Mouse (Mus musculus) urinary bladder, adult 2 months (tissue): ENCODE results near the gene Plxnb3. TPM values are rescaled to one million over a fixed set of nuclear protein-coding genes. Genes with fewer than 3 reads are reported as not detected.

Experiments used
- DNase-seq: peaks from one replicate; pipeline ENCODE4 v3.0.0; 2022; ENCODE audit warnings: low spot score
- polyA plus RNA-seq: library from polyadenylated mRNA; depleted of rRNA; stranded (reverse); fragments of >200 nt; gene quantifications from 2 replicates; pipeline ENCODE4 v1.2.3, GENCODE M21; 2012; rRNA removed

The Plxnb3 gene
- polyA plus RNA-seq, 1 experiment = 0.99 TPM

- no peak for DNase-seq
These were observed 28.8 kb downstream of the Plxnb3 start for GRCm38 (mm10) chrX:73785666-73786065.

GRCm38 (mm10) chrX:73786364-73787224 lies 29.7 kb downstream of the Plxnb3 start, which contains the start of the genes Idh3g and Ssr4:
Gene Idh3g, minus strand, starts transcription at chrX:73786897.
Gene Ssr4, plus strand, starts transcription at chrX:73787028.
- peak; percentile 76 for DNase-seq

DNA sequence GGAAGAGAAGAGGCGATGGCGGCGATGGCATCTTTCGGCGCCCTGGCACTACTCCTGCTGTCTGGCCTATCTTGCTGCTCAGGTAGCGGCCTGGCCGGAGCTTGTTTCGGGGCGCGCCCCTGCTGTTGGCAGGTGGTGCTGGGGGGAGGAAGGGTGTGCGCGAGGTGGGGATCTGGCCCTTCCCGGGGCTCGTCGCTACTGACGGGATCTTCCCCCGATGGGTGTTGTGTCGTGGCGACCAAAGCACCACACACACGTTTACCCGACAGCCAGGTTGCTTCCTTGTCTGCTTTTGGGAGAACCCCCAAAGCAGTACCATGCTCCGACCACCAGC lies 30.3 kb downstream of the Plxnb3 start:
- DNase-seq = no peak

- no peak for DNase-seq
These were observed 31.6 kb downstream of the Plxnb3 start for GRCm38 (mm10) chrX:73788501-73788900.

GRCm38 (mm10) chrX:73793039-73793438 lies 36.1 kb downstream of the Plxnb3 start:
- DNase-seq = no peak

- DNase-seq = no peak
These were observed 36.6 kb downstream of the Plxnb3 start for GRCm38 (mm10) chrX:73793505-73793904.

- no peak for DNase-seq
These were observed 40.6 kb downstream of the Plxnb3 start for GRCm38 (mm10) chrX:73797511-73797910.

GRCm38 (mm10) chrX:73798502-73798901 lies 41.6 kb downstream of the Plxnb3 start:
- peak; percentile 53 for DNase-seq

DNA sequence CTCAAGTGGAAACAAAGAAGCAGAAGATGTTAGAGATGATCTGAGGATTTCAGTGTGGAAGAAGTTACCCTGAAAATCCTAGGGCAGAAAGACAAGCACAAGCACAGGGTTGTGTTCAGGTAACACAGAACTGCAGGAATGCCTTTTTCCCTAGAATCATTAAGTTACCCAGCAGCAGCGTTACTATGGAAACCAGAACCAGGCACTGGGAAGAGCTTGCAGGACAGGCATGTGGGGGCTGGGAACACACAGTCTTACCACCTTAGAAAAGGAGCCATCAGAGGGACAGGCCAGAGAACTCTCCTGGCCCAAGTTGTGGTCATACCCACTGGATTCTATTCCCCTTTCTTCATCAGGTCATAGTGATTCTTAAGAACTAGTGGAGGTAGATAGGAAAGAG lies 48.9 kb downstream of the Plxnb3 start:
- DNase-seq = no peak

DNA sequence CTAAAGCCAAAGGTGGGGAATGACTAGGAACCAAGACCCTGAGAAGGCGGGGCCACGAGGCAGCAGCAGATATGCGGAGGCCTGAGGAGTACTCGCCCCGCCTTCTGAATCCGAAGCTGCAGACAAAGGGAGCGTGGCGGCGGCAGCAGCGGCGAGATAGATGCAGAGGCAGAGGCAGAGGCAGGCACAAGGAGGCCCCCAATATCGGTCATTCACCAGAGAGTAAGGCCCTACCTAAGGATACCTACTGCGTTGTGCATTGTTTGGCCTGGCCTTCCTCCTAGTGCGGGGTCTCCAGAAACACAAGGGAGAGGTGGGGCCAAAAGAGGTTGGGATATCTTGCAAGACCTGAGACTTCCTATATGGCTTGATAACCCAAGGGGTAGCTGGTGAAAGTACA lies 58.2 kb downstream of the Plxnb3 start:
- DNase-seq = no peak

DNA sequence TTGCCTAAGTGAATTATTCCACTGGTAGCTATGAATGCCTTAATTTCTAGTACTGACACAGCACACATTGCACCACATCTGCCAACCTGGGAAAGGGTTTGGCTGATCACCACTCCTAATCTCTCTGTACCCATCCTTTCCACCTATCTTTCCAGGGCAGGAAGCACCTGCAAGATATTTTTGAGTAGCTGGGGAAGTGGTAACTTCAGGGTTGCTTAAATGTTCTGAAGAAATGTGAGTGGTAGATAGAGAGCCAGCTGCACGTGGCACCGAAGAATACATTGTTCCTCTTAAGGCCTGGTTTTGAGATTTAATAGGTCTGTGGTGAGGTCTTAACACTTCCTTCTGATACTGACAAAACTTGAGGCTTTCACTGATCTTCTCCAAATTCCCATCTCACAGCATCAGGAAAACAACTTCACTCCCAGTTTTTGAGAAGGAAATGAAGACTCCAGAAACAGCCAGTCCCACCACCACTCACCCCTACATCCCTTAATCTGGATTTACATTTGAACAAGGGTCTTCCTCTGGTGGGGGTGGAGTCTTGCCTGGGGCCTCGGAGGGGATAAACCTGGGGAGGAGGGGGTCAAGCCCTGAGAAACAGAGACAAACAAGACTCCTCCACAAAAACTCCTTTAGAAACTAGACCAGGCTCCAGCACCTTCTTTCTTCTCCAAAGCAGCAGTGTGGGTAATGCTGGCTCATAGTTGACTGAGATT lies 59.9 kb downstream of the Plxnb3 start:
- DNase-seq = no peak

Other genes with a start within 250 kb of the Plxnb3 start
- 2.6 and 2.7 TPM in 2 replicates for gene Dusp9, start 117.7 kb upstream of the Plxnb3 start, polyA plus RNA-seq
- gene Pnck, start 97.0 kb upstream of the Plxnb3 start, polyA plus RNA-seq = 159 and 178 TPM in 2 replicates
- gene Slc6a8, start 83.9 kb upstream of the Plxnb3 start, polyA plus RNA-seq = 78.1 and 87.3 TPM in 2 replicates
- gene Bcap31, start 40.9 kb upstream of the Plxnb3 start, polyA plus RNA-seq = 175 and 177 TPM in 2 replicates
- gene Abcd1, start 40.5 kb upstream of the Plxnb3 start, polyA plus RNA-seq = 20.2 and 27.2 TPM in 2 replicates
- 7.3 and 9.4 TPM in 2 replicates for gene Srpk3, start 17.3 kb downstream of the Plxnb3 start, polyA plus RNA-seq
- 285 and 332 TPM in 2 replicates for gene Idh3g, start 29.8 kb downstream of the Plxnb3 start, polyA plus RNA-seq
- 189 and 254 TPM in 2 replicates for gene Ssr4, start 29.9 kb downstream of the Plxnb3 start, polyA plus RNA-seq
- 9.5 and 10.4 TPM in 2 replicates for gene Pdzd4, start 67.9 kb downstream of the Plxnb3 start, polyA plus RNA-seq
- gene Avpr2, start 135.0 kb downstream of the Plxnb3 start, polyA plus RNA-seq = not detected in 2 replicates
- 24.9 and 32.0 TPM in 2 replicates for gene L1cam, start 139.0 kb downstream of the Plxnb3 start, polyA plus RNA-seq
- gene Arhgap4, start 164.8 kb downstream of the Plxnb3 start, polyA plus RNA-seq = 6.0 and 8.4 TPM in 2 replicates
- 86.8 and 92.2 TPM in 2 replicates for gene Naa10, start 164.9 kb downstream of the Plxnb3 start, polyA plus RNA-seq
- gene Renbp, start 173.8 kb downstream of the Plxnb3 start, polyA plus RNA-seq = 35.0 and 36.8 TPM in 2 replicates
- 18.7 and 32.6 TPM in 2 replicates for gene Hcfc1, start 209.3 kb downstream of the Plxnb3 start, polyA plus RNA-seq